Mouse (Mus musculus): ENCODE results near the gene Slc12a4.

GRCm38 (mm10) chr8:105930602-105931001 lies 35.3 kb downstream of the Slc12a4 start:
- TF ChIP-seq CTCF (IDR thresholded peaks at IDR 0.05) (peak; percentile 99), EP300 (IDR thresholded peaks at IDR 0.05; ENCODE audit: insufficient read depth, low read depth, low read length) (peak; percentile 92)
